Mouse (Mus musculus) monocyte, adult 5-6 weeks (primary cell): ENCODE results near the gene Numa1. TPM values are rescaled to one million over a fixed set of nuclear protein-coding genes. Genes with fewer than 3 reads are reported as not detected.

Source experiments
- ATAC-seq: fragments of 153-309, 156-312 bp; replicated peaks from 2 replicates; pipeline ENCODE4 v1.8.0; 2017; ENCODE audit warnings: mild to moderate bottlenecking; ENCODE audit not compliant: low TSS enrichment, insufficient number of reproducible peaks, severe bottlenecking, poor library complexity, low FRiP score
- total RNA-seq: library from RNA; stranded (forward); fragments of 200-1000, 200-491, 200-594 nt; gene quantifications from 3 replicates; pipeline ENCODE4 v1.2.3, GENCODE M21; 2017

Gene Numa1
- total RNA-seq, 1 experiment from 2014 or later: 118 TPM

DNA sequence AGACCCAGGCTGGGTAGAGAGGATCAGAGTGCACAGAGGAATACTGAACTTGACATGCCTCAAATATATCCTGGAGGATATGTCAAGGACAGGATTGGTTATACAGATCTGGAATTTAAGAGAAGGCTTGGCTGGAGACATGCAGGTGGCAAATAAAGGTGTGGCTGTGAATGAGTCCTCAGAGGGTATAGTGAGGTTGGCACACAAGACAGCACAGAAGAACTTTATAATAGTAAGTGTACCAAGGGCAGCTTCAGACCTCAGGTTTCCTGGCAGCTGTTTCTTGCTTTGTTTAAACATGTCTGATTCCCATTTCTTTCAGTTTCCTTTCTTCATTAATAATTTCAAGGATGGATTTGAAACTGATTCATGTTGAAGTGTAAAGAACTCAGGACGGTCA, 1.4 kb upstream of the Numa1 start:
- no peak for ATAC-seq

DNA sequence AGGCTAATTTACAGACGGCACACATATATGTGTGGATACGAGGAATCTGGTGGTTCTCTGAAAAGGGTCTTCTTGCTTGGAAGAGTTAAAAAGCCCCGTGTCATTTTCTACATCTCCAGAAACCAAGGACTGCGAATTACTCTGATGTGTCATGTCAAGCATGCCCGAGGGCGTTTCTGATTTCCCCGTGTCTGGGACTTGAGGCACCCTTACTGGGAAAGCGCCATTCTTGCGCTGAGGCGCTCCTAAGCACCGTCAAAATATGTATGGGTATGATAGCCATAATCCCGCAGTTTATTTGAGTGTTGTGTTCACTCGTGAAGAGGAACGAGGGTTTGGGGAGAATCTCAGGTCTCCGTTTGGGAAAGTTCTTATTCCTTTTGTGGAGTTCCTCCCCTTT, 611 bp upstream of the Numa1 start:
- no peak for ATAC-seq

DNA sequence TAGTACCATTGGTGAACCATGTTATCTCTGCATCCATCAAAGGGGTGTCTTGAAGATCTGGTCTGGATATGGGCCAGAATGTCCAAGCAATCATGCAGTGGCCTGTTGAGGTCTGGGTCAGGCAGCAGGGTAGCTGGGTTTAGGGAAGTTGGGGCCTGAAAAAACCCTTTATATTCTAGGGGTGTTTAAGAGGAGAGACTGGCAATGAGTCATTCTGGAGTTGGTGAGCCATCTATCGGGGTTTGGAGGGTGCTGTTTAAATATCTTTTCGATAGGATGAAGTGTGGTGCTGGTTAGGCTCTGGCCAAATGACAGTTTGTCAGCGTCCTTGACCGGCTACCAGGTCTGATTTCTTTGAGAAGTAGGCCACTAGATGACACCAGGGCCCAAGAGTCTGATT, 2.0 kb downstream of the Numa1 start:
- no peak for ATAC-seq

DNA sequence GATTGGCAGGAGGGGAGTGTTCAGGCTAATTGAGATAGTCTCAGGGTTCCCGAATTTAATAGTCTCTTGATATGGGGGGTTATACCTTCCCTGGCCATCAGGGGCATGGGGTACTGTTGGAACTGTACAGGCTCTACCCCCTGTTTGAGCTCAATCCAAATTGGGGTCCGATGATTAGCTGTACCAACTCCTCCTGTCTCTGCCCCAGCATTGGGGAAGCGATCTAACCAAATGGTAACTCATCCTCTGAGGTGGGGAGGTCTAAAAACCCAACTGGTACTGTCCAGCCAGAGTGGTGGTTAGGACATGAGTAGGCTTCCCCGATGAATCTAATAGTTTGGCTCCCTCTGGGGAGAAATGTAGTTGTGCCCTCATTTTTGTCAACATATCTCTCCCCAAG, 3.1 kb downstream of the Numa1 start:
- ATAC-seq: no peak

DNA sequence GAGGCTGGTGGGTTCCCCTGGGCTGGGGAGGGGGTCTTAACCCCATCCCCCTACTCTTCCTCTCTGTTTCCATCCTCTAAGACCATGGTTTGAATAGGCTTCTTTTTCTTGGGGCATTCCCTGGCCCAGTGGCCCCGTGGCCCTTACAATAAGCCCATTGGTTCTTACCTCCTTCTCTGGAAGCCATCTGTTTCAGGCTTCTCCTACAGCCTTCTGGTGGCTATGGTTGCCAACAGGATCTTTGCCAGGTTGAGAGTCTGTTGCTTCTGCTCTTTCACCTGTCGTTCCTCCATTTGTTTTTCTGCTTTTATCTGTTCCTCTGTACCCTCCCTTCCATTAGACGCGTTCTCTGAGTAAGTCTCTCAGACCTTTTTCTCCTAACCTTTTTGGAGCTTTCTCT, 3.7 kb downstream of the Numa1 start:
- ATAC-seq: no peak

DNA sequence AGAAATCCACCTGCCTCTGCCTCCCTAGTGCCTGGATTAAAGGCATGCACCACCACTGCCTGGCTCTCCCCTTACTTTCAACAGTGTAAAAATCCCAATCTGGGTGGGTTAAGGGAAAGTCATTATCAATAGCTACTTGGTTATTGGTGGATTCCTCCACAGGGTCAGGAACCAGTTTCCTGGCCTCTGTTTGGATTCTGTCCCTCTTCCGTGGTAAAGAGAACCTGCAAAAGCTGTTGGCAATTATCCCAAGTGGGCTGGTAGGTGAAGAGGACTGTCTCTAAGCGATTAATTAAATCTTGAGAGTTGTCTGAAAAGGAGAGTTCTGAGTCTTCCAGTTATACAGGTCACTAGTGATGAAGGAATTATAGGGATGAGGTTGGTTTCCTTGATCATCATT, 4.4 kb downstream of the Numa1 start:
- ATAC-seq: no peak

DNA sequence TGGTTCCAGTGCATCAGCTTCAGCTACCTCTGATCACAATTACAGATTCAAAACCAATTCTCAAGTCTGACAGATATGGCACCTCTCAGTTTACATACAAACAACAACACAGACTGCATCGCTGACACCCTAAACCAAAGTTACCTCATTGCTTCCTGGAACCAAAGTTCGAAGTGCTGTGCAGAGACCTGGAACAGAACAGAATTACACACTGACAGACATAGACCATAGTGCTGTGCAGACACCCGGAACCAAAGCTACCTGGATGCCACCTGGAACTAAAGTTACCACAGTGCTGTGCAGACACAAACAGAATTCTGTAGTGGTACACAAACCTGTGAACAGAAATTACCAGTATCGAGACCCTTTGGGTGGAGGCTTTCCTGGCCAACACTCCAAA, 5.8 kb downstream of the Numa1 start:
- ATAC-seq: no peak

DNA sequence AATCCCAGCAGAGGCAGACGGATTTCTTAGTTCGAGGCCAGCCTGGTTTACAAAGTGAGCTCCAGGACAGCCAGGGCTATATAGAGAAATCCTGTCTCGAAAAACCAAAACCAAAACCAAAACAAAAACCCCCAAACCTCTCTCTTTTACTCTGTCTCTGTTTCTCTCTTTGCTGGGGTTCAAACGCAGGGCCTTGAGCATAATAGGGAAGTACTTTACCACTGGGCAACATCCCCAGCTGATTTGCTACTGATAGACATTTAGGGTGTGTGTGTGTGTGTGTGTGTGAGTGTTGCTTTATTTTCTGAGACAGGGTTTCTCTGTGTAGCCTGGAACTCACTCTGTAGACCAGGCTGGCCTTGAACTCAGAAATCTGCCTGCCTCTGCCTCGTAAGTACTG, 15.1 kb downstream of the Numa1 start:
- ATAC-seq: peak; percentile 83; the same call in 1 of the 2 replicates

DNA sequence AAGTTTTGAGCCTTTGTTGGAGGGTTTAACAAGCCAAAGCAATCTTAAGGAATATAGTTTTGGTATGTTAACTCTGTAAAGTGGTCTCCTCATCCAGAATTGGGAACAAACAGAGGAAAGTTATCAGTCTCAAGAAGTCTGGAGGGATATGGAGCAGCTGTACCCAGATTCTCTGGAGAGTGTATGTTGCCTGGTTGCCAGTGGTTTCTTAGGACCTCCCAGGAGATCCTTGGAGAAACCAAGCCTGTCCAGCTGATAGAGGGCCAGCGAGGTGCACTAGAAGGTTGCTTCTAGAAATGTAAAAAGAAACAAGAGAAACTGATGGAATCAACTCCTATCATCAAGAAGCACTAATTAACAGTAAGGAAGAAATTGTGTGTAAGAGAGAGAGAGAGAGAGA, 17.7 kb downstream of the Numa1 start:
- no peak for ATAC-seq

DNA sequence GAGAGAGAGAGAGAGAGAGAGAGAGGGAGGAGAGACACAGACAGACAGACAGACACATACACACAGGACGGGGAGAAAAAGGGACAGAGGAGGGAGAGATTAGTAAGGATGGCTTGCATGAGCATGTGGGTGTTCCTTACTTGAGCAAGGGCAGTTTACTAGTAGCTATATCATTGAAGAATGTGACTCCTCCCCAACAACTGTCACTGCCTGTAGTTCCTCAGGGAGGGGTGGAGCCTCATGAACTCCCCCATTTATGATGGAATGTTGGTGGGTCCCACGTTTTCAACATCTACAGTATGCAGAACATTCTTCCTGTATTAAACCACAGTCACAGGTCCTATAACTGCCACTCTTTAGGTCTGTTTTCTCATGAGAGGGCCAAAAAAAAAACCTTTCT, 18.2 kb downstream of the Numa1 start:
- no peak for ATAC-seq

DNA sequence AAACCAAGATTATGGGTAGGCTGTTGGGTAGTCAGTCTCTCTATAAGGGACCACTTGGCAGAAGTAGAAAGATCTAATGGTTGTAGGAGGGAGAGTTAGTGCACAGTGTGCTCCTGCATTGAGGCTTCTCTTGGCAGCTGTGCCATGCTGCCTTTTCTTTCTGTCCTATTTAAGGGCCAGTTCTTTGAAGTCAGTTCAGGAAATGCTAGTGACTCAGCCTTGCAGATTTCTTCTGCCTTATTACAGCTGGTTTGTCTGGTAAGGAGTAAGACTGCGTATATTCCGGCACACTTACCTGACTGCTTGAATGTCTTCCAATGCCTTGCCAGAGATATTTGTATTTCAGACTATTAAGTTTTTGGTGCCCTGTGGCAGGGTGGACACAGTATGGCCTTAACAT, 20.3 kb downstream of the Numa1 start:
- no peak for ATAC-seq

DNA sequence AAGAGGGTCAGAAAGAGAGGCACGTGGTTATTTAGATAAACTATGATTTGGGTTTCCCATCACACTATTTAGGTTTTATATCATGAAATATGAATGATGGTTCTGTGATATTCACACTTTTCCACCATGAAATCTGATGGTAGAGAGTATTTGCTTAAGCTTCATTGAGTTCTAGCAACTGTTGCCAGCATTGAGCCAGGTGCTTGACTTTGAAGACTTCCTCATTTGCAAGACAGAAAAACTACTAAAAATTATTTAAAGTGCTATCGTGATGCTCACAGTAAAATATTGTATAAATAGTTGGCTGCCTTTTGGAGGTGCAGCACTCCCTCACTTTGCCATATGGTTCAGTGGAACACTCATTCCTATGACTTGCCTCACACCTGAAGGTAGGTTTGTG, 21.4 kb downstream of the Numa1 start:
- ATAC-seq: no peak

DNA sequence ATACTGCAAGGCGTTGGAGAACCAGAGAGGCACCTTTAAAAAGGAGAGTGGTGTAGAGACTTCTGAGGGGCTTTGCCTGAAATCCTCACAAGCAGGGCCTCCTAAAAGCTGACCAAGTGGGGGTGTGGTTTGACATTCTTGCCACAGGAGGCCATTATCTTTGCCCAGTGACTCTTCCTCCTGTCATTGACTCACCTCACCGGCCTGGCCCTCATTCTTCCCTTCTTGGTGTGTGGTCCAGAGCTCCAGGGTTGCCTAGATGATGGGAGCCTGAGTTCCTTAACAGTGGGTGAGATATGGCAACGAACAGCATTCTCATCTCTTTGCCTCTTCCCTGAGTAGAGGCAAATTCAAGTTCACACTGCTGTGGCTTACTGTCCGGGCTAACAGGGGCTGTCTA, 22.0 kb downstream of the Numa1 start:
- ATAC-seq: no peak

DNA sequence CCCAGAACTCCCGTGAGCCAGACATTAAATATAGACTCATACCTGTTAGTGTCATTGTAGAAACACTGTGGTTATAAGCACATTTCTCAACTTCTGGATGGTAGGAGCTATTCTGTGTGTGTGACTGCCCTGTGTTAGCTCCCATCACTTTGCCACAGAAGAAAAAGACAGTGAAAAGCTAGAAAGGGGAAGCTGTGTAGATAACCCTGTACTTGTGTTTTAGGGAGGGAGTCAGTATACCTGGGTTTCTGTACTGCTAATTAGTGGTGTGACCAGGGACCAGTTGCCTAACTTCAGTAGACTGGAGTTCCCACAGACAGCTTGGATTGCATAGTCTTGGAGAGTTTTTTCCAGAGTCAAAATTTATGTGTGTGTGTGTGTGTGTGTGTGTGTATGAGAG, 22.6 kb downstream of the Numa1 start:
- no peak for ATAC-seq

DNA sequence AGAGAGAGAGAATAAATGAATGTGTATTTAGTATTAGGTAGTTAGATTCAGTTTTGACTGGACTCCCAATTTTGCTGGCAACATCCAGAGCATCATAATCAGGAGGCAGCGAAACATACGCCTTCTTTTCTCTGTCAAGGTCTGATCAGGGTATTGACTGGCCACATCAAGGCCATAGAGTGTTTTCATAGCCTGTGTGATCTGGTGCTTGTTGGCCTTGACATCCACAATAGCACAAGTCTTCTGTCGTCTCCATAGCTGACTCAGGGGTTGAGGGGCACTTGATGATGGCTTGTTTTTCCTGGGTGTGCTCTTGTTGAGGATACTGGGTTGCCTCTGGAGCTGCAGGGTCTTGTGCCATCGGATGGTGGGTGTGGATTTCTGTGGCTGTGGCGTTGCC, 23.0 kb downstream of the Numa1 start:
- no peak for ATAC-seq

DNA sequence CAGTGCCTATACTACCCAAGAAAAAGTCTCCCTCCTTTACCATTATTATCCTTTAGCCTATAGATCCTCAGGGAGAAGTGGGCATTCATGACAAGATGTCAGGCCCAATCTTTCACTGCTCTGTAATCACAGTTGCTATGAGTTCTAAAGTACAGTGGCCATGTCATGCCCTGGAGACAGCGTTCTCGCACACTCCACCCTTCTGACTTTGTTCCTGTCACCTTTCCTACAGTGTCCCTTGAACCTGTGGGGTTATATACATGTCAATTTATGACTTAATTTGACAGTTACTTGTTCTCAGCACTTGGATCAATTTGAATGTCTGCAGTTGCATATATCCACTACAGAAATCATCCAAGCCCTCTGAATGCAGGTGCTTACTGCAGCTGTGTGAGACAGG, 28.9 kb downstream of the Numa1 start:
- ATAC-seq: no peak

DNA sequence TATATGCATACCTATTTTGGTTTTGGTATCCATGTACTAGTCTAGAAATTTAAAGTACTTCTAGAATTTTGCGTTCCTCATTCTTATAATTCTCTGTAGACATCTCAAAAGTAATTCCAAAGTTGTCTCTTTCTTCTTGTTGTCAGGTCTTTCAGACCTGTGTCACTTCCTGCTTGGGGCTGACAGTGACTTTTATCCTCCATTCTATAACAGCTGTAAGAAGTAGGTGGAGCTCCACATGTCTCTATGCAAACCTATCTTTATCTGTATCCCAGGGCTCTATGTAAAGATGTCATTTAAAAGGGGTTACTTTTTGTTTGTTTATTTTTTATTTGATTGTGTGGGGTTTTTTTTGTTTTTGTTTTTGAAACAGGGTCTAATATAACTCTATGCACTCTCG, 29.7 kb downstream of the Numa1 start:
- no peak for ATAC-seq

DNA sequence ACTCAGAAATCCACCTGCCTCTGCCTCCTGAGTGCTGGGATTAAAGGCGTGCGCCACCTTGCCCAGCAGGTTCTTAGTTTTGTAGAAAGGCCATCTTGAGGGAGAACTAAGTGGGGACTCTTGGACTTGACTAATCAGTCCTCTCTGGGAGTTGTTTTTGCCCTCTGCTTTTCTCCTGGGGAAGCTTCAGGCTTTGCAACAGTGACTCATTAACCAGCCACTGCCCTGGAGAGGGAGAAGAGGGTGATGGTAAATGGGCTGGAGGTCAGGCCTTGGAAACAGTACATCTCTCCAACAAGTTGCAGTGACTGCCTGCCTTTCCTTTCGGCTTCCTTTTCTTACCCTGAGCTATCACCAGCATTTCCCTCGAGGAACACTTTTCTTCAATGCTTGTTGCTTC, 30.6 kb downstream of the Numa1 start:
- ATAC-seq: no peak

DNA sequence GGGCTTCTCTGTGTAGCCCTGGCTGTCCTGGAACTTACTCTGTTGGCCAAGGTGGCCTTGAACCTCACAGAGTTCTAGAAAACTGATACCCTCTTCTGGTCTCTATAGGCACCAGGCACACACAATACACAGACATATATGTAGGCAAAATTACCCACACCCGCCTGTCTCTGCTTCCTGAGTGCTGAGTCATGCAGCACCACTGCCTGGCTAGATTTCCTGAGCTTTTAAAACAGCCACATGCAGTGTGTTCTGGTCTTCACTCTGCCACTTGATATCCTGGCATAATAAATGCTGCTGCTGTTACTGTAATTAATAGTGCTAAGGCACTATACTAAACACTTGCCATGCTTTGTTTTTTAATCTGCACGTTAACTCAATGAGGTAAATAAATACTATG, 31.7 kb downstream of the Numa1 start:
- ATAC-seq: no peak

DNA sequence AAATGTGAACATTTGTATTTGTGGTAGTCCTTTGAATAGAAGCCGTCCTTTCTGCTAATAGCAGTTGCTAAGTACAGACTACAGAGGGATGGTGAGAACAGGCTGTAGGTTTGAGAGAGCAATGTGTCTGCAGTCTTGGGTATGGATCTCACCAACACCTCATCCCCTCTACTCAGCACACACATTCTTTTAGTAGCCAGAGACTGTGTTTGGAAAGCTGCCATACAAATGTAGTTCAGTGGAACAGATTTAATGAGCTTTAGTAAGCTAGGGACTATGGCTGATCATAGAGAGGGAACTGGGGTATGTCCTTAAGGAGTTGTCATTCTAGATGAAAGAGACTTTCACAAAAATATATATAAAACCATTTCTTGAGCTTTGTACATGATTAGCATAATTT, 33.3 kb downstream of the Numa1 start:
- ATAC-seq: no peak

DNA sequence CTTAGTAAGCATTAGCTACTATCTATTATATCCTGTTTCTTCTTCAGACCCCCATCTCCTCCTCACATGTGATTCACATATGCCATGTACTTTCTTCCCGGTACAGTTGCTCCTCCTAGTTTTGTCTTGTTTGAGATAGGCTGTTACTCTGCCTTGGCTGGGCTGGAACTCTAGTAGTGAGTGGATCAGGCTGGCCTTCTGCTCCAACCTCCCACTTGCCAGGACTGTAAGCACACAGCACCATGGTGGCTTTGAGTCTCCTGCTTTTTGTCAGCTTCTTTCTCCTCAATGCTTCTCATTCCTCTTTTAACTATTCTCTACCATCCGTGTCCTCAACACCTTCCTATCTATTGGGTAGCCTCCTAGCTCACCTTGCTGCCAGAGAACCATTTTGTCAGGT, 34.8 kb downstream of the Numa1 start:
- no peak for ATAC-seq
